Mouse (Mus musculus) natural killer cell, adult 2 months (primary cell): Measurements from ENCODE around the gene Pdhb.

Experiments
- DNase-seq, 2 experiments: peaks; one replicate each; pipeline ENCODE4 v3.0.0; 2022; ENCODE audit warnings: low spot score in 2 of 2

Pdhb gene

DNA sequence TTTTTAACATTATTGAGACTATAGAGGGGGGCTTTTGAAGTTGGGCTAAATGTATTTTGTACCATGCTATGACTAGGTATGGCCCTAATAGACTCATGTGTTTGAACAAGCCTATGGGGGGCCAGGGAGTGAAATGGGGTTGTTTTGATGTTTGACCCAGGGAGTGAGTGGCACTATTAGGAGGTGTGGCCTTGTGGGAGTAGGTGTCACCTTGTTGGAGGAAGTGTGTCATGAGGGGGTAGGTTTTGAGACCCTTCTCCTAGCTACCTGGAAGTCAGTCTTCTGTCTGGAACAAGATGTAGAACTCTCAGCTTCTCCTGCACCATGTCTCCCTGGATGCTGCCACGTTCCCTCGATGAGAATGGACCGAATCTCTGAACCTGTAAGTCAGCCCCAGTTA lies 17.7 kb upstream of the Pdhb start:
- no peak for DNase-seq

DNA sequence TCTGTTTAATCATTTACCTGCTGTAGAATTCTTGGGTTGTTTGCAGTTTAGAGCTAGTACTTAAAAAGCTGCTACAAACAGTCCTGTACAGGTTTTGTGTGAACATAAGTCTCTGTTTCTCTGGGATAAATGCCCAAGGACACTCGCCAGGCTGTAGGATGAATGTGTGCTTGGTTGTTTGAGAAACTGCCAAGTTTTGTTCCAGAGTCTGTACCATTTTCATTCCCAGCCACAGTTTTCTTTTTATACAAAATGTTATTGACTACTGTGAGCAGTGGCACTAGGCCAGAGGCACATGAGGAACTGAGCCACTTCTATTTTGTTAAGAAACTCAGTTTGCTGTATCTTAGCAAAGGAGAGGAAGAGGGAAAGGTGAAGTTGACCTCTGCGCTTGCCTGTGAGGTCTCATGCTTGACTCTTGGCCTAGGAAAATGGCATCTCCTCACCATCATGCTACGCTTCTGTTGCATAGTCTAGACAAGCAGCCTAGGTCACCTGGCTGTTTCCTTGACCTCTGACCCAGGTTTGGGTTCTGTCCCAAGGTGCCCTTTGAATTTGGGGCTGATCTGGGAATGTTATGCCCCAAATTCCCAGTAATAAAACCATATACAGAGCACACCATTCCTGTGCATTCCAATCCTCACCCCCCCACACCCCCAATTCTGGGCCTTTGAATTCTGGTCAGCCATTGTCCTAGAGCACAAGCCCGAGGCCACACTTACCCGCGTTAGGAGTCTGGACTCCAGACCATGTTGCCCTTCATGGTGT lies 13.6 kb upstream of the Pdhb start:
- no peak for DNase-seq

DNA sequence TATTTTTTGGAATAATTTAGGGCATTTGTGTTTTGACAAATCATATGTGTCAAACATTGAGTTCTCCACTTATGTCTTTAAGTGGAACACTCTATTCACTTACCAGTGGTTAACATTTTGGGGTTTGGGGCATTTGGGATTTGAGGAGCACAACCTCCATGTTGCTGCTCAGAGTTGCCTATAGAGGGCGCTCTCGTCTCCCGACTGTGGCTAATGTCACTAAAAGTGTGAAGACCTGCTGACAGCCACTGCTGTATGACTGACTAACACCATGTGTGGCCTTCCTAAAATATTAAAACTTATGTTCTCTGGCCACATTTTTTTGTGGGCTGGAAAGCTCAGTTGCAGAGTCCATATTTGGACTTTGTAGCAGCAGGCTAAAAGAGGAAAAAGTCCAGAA lies 10.5 kb upstream of the Pdhb start:
- DNase-seq: no peak

DNA sequence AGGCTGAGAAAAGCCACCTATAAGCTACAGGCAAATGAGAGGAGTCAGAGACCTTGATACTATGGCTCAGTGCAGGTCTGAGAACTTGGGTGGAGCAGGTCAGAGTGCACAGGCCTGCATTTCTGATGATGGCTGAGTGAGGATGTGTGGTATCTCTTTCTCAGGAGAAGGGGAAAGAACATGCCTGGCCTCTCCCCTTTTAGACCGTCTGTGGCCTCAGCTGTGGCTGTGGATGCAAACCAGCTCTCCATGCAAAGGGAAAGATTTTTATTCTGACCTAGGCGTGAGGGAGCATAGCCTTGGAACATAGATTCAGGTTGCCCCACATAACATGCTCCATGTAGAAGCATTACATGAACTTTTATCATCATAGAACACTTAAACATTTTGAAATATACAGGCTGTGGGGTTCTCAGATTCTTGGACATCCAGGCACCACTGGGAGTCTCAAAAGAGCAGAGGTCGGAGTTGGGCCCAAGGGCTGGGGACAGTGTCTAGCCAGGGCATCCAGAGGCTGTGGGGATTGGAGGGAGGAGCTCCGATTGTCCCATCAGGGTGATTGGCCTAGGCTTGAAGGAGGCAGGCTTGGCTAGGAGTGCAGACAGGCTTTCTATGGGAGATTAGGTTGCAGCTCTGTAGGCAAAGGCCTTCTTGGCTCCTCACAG lies 7.7 kb upstream of the Pdhb start:
- no peak for DNase-seq

DNA sequence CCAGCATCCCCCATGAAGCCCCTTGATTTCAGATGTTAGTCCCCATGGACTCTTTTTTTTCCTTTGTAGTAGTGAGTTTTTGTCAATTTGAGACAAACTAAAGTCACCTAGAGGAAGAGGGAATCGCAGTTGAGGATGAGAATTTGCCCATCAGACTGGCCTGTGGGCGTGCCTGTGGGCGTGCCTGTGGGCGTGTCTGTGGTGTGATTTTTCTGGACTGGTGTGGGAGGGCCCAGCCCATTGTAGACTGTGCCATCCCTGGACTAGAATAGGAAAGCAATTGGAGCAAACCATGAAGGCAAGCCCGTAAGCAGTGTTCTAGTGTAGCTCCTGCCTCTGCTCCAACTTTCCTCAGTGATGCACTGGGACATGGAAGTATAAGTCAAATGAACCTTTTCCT lies 3.4 kb upstream of the Pdhb start:
- no peak for DNase-seq

DNA sequence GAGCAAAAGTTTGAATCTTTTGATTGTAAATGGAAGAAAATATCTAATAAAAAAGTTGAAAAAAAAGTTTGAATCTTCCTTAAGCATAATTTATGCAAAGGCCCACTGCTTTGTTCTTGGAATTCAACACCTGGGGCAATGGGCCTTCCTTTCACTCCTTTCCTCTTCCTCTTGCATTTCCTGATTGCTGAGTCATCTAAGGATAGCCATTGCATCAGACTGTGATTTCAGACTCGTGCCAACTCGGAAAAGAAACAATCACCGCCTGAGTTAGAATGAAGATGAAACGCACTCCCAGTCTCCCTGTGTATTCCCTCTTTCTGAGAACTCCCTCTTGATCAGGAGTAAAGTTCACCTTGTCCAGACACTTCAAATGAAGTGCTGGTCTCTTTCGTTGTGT lies 1.8 kb upstream of the Pdhb start:
- no peak for DNase-seq

DNA sequence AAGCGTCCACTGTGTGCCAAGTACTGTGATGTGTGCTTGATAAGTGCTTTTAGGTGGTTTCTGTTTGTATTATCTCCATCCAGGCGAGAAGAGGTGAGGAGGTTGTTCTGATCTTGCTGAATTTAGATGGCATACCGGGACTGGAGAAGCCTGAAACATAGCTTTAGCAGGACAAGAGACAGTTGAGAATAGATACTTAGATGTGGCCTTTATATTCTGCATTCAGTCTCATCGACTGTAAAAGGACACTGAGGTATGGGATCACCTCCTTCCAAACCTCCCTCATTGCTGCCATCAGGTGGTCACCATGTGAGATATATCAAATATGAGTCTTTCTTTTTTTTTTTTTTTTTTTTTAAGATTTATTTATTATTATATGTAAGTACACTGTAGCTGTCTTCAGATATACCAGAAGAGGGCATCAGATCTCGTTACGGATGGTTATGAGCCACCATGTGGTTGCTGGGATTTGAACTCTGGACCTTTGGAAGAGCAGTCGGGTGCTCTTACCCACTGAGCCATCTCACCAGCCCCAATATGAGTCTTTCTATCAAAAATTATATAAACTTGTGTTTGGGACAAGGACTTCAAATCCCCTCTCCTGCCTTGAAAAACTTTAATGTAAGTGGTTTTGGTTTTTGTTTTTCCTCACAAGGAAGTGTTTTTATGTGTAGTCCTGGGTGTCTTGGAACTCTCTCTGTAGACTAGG lies 871 bp upstream of the Pdhb start:
- peak; percentile 28 to 59 for DNase-seq

DNA sequence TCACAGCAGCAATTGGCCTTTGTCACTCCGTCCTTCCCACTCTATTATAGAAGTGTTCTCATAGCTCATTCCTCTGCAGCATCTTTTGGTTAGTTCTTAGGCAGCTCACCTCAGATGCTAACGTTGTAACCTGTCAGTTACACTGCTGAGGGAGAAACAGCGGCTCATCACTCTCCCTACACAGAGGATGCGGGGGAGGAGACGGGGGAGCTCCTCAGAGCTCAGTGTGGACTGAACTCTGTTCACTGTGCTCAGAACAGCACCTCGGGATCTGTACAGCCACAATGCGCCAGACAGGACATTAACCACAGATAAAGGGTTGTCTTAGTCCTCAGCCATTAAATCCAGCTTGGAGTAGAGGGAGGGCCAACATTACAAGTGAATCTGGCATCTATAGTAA lies 8.4 kb downstream of the Pdhb start:
- DNase-seq: no peak

DNA sequence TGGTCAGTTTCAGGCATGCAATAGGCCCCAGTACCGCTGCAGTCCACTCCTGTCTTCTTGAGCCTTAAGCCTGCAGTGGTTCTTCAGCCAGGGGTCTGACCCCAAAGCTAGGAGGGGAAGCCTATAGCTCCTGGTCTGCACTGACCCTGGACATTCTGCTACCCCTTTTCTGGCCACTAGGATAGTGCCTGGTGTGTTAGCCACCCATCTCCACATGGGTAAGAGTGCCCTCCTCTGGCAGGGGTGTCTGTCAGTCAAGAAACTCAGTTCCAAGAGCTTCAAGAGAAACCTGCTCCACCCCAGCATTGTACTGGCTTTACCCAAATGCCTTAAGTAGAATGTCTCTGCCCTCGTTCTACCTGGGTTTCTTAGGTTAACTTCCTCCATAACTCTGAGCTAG lies 11.0 kb downstream of the Pdhb start:
- DNase-seq: peak; percentile 13 to 61

DNA sequence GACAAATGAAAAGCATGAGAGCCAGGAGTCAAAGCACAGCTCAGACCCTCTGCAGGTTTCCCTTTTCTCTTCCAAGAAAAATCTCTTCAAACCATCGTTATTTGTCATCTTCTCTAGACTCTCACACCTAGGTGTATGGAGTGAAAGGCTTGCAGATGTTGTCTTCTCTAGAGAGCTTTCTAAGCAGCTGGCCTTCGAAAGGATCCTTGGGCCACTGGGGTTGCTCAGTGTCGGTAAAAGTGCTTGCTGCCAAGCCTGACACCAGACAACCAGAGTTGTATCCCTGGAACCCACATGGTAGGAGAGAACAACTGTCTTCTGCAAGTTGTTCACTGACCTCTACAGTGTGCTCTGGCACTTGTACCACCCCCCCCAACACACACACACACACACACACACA lies 13.7 kb downstream of the Pdhb start:
- no peak for DNase-seq

DNA sequence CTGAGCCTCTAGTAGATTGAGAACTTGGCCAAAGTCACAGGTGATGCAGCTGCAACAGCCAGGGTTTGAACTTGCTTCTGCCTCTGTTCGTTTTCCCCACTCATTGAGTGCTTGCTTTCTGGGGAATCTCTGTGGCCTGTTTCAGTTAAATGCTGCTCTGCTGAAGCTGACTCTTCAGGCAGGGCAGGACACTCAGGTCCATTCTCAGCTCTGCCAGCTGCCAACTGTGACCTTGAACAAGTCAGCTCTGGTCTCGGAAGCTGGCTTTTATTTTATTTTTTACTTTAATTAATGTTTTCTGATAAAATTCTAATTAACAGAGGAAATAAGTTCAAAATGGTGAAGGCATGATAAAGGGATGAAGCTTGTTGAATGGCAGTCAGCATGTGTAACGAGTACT lies 14.1 kb downstream of the Pdhb start:
- no peak for DNase-seq

DNA sequence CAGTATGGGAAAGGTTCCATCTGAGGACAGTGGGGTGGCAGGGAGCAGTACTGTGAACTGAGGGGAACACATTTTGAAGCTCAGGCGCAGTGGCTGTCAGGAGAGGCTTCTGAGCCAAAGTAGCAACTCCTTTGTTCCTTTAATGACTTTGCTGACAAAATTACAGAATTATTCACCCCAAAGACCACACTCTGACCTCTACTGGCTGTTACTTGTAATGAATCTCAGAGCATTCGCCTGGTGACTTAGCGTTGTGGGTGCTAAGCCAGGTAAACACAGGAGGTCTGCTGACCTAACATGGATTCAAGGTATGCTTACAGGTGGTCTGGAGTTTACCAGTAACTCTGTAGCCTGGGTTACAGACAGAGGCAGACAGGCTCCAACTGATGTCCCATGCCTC lies 15.9 kb downstream of the Pdhb start:
- DNase-seq: no peak

DNA sequence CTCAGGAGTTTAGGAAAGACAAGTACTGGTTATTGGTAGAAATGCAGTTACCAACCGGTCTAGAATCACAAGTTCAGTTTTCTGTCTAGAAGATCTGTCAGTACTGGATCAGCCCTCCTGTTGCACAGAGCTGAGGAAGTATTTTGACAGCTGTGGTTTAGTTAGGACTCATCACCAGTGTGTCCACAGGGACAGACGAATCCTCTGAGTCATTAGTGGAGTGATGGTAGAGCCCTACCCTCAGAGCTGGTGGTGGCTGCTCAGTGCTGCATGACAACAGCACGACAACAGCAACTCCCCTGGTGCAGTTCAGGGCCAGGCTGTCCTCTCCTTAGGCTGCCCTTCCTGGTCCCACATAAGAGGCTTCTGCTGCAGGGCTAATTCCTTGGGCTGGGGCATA lies 18.8 kb downstream of the Pdhb start:
- DNase-seq: no peak

DNA sequence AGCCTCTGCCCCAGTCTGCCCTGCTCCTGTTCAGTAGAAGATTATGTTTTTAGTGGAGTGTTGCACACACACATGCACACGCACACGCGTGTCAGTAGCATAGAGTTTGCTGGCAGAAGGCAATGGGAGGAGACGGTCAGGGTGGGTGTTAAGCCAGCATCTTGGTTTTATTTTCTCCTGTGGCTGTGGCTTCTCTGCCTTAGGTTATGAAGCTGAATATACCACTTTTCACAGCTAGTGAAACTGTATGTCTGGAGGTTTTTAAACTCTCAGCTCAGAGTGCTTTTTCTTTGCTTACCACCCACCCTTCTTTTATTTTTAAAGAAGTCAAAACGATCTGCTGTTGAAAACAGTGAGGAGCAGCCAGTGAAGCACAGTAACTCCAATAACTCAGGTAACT lies 21.1 kb downstream of the Pdhb start:
- no peak for DNase-seq

DNA sequence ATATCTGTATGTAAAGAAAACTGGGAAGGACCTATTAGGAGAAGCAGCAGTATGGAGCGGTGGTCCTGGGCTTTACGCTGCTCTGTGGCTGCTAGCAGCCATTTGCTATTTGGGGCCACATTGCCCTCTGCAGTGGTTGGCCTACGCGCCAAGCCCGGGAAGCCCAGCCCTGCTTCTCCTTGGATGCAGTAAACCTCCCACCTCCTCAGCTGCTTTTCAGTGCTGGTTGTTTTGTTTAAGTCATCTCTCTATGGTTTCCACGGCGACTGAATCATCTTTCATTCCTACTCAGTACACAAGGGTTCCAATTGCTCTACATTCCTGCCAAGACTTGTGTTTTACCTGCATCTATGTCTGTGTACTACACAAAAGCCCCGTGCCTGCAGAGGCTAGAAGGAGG lies 24.0 kb downstream of the Pdhb start:
- DNase-seq: no peak

DNA sequence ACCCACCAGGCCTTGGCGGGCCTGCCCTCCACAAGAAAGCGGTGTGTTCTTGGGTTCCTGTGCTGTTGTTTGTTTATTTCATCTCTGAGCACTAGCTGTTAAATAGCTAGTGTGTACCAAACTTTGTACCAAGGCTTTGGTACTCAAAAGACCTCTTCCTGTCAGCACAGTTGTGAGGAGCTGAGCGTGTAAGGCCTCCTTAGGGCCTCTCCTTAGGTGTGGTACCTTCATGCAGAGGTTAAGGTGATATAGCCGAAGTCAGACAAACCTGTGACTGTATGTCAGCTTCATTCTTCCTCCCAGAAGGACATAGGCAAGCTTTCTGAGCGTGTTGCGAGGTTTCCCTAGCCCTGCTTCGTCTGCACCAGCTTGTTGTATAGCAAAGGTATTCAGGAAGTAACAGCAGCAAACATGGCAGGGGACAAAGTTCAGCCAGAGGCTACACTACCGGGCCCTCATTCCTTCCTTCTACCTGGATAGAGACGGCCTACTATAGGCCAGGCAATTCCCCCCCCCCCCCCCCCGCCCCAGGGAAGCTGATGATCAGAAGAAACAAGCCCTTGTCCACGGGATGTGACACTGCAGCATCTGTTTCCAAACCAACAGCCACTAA lies 26.1 kb downstream of the Pdhb start:
- DNase-seq: no peak

DNA sequence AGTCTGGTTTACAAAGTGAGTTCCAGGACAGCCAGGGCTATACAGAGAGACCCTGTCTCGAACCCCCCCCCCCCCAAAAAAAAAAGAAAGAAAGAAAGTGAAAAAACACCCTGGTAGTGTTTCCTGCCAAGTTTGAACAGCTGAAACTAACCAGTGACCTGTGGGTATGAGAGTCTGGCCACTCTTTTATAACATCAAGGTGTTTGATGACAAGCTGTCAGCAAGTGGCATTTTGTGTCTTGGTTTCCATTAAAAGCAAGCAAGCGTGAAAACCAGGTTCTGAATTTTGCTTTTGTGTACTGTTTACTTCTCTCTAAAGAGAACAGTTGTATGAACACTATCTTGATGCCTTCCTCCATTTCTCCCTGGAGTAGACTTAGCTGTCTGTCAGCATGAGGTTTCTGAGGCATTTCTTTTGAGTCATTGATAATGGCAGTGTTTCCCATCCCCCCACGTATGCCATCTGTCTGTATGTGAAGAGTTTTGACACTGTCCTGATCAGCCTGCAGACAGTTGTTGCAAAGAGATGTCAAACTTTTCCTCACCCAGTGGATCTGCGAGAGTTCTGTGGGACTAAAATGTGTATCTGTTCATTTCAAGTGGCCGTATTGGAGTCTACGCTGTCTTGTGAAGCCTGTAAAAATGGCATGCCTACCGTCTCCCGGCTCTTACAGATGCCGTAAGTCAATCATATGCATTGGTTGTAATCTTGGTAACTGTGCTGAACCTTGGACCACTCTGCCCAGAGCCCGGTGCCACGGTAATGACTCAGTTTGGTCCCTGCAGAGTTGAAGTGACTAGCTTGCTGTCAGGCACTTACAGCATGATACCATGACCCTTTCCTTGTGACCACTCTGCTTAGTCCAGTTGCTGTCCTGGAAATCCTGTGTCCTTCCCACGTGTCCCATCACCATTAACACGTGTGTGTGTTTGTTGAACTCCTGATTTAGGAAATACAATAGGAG lies 26.9 kb downstream of the Pdhb start:
- DNase-seq: no peak

DNA sequence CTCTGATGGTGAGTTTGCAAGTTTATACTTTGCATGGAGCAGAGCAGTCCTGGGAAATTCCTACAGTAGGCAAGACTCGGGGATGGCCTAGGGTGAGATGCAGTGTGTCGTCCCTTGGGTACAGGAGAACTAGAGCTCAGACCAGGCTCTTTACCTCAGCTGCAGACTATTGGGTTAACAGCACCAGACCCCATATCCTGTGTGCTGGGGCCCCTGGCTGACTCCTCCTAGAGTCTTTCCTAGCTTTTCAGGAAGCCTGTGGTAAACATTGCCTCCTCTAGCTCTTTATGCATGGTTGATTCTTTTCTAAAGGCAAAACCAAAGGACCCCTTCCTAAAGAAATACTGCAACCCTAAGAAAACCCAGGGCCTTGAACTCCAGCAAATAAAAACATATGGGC lies 31.7 kb downstream of the Pdhb start:
- DNase-seq: no peak

DNA sequence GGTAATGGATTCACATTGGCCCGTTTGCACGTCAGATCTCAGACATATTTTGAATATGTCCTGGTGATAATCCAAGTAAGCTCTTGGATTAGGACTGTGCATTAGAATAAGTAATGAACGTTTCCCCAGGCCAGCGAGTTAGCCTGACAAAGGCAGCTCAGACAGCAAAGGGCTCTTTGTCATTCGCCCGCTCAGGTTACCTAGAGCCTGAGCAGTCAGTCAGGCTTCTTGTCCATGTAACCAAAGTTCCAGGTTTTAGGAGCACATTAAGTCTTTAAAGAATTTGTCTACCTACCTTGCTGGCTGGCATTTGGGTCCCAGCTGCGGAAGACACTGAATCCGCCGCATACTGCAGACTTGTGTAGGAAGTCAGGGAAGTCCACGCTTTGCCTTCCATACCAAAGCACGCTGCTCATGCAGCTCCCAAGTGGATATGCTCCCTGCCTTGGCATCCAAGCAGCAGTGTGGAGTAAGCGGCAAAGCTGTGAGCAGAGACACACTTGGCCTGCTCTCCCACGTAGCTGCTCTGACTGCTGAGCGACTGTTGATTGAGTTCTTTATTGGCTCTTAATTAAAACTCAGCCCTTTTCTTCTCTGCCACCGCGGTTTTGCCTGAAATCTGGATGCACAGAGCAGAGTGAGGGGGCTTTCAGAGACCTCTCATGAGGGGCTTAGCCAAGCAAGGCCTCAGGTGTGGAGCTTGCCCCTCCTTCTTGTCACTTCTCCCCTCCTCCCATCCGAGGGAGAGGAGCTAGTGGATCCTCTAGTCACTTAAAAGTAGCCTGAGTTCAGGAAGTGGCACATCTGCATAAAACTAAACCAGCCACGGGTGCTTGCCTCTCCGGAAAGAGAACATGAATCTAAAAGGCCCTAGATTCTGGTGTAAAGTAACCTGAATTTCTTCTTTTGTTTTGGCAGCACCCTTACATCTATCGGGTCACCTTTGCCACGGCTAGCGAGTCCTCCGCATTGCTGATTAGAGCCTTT lies 32.8 kb downstream of the Pdhb start:
- no peak for DNase-seq

DNA sequence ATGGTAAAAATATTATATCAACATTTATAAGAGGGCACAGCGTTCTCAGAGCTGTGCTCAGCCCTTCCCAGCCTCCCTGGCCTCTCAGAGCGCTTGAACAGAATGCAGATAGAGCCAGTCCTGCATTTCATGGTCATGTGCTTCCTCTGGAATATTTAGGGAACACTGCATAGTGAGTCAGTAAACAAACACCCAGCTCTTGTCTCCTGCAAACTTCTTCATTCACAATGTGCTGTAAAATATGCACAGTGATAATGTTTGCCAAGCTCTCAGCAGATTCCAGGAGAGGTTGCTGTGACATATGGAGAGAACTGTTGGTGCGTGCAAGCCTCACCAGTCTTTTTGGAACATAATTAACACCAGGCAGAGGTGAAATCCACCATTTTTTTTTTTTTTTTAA lies 37.7 kb downstream of the Pdhb start:
- no peak for DNase-seq
